Mouse (Mus musculus) c-Kit-positive CD71-negative TER-119-negative erythroid progenitor cells, embryonic 14.5 days (primary cell): ENCODE measurements around the gene Htr5b.

Experiments
- DNase-seq: peaks from one replicate; pipeline ENCODE4 v3.0.0-alpha.2; 2013; ENCODE audit warnings: low read depth

Gene Htr5b

GRCm38 (mm10) chr1:121528399-121528720 lies at the start of gene Htr5b:
TSS of gene Htr5b (minus strand) at chr1:121528465.
- no peak for DNase-seq

GRCm38 (mm10) chr1:121577491-121577890 lies 49.2 kb upstream of the Htr5b start:
- DNase-seq = no peak

- no peak for DNase-seq
Measured at GRCm38 (mm10) chr1:121570522-121570921, 42.3 kb upstream of the Htr5b start.

- peak; percentile 95 for DNase-seq
Measured at GRCm38 (mm10) chr1:121567521-121568489, 39.5 kb upstream of the Htr5b start, which contains the start of gene Ddx18. TSS of gene Ddx18 (minus strand) at chr1:121567989.

- DNase-seq = no peak
Measured at GRCm38 (mm10) chr1:121557861-121558260, 29.6 kb upstream of the Htr5b start.

GRCm38 (mm10) chr1:121551457-121551835 lies 23.2 kb upstream of the Htr5b start:
- no peak for DNase-seq

GRCm38 (mm10) chr1:121550801-121551456 lies 22.7 kb upstream of the Htr5b start:
- no peak for DNase-seq

- DNase-seq = no peak
Measured at GRCm38 (mm10) chr1:121549456-121549855, 21.2 kb upstream of the Htr5b start.

GRCm38 (mm10) chr1:121548667-121549066 lies 20.4 kb upstream of the Htr5b start:
- no peak for DNase-seq

- DNase-seq = no peak
Measured at GRCm38 (mm10) chr1:121546844-121547243, 18.6 kb upstream of the Htr5b start.

GRCm38 (mm10) chr1:121540361-121540760 lies 12.1 kb upstream of the Htr5b start:
- DNase-seq = no peak

- no peak for DNase-seq
Measured at GRCm38 (mm10) chr1:121531439-121531838, 3.2 kb upstream of the Htr5b start.

GRCm38 (mm10) chr1:121529286-121529685 lies 1.0 kb upstream of the Htr5b start:
- no peak for DNase-seq

GRCm38 (mm10) chr1:121527600-121528398 lies 466 bp downstream of the Htr5b start:
- DNase-seq = no peak

- no peak for DNase-seq
Measured at GRCm38 (mm10) chr1:121527061-121527460, 1.2 kb downstream of the Htr5b start.

GRCm38 (mm10) chr1:121518609-121519008 lies 9.7 kb downstream of the Htr5b start:
- no peak for DNase-seq

GRCm38 (mm10) chr1:121511966-121512365 lies 16.3 kb downstream of the Htr5b start:
- no peak for DNase-seq

GRCm38 (mm10) chr1:121511186-121511585 lies 17.1 kb downstream of the Htr5b start:
- DNase-seq = no peak

- no peak for DNase-seq
Measured at GRCm38 (mm10) chr1:121510420-121511140, 17.7 kb downstream of the Htr5b start.

GRCm38 (mm10) chr1:121508729-121509128 lies 19.5 kb downstream of the Htr5b start:
- DNase-seq = no peak

- DNase-seq = no peak
Measured at GRCm38 (mm10) chr1:121497093-121497492, 31.2 kb downstream of the Htr5b start.

- peak; percentile 33 for DNase-seq
Measured at GRCm38 (mm10) chr1:121490241-121490640, 38.0 kb downstream of the Htr5b start.
